Mouse (Mus musculus) heart, embryonic 10.5 days (tissue): Measurements from ENCODE around the gene Cdk7. TPM values are rescaled to one million over a fixed set of nuclear protein-coding genes. Genes with fewer than 3 reads are reported as not detected.

Experiments used
- DNase-seq: peaks from one replicate; pipeline ENCODE4 v3.0.0-alpha.2; 2017; ENCODE audit warnings: low spot score
- H3K27ac ChIP-seq: fragments of 300-500 bp; sonication (generic); 2 replicates; pipeline ENCODE4 v1.5.1; 2016; ENCODE audit warnings: mild to moderate bottlenecking
- H3K27me3 ChIP-seq: fragments of 300-500 bp; sonication (generic); 2 replicates; pipeline ENCODE4 v1.6.1; 2016; ENCODE audit warnings: mild to moderate bottlenecking; ENCODE audit not compliant: poor library complexity, insufficient read depth, severe bottlenecking
- H3K36me3 ChIP-seq: fragments of 300-500 bp; sonication (generic); 2 replicates; pipeline ENCODE4 v1.6.1; 2016; ENCODE audit warnings: mild to moderate bottlenecking, moderate library complexity
- H3K4me1 ChIP-seq: fragments of 300-500 bp; sonication (generic); 2 replicates; pipeline ENCODE4 v1.6.1; 2016; ENCODE audit warnings: mild to moderate bottlenecking
- H3K4me3 ChIP-seq: fragments of 300-500 bp; sonication (generic); 2 replicates; pipeline ENCODE4 v1.5.1; 2016; ENCODE audit warnings: mild to moderate bottlenecking, moderate library complexity
- H3K9me3 ChIP-seq: fragments of 300-500 bp; sonication (generic); 2 replicates; pipeline ENCODE4 v1.6.1; 2016; ENCODE audit warnings: mild to moderate bottlenecking, moderate library complexity
- WGBS: fragments of 180-500 bp; shearing (Covaris S2); methylation state at CpG from one replicate; pipeline ENCODE4 v1.1.7; 2016; 5-methylcytosine and 5-hydroxymethylcytosine counted together
- polyA plus RNA-seq: library from polyadenylated mRNA; unstranded; fragments of >200 nt; fragmentation: Nextera tagmentation; extraction: Ambion mirVana; gene quantifications from 2 replicates; pipeline ENCODE4 v1.2.1, GENCODE M21; 2016

Gene Cdk7
- polyA plus RNA-seq, 1 experiment from 2014 or later, result 106 TPM

- H3K27me3 ChIP-seq, result no peaks in the 10 kb centered on the region
- H3K9me3 ChIP-seq, result no peaks in the 10 kb centered on the region
- H3K27ac ChIP-seq, result no peak overlapping the region
- no peaks in the 10 kb centered on the region for H3K4me1 ChIP-seq
- WGBS, result 79% methylated on average over 6 of the region's 6 CpGs
- DNase-seq, result no peak
- peaks cover 93% of the 10 kb centered on the region for H3K36me3 ChIP-seq
- H3K4me3 ChIP-seq, result no peak overlapping the region
Observed at GRCm38 (mm10) chr13:100715467-100715866, 15.3 kb downstream of the Cdk7 start.

- 94% methylated on average over 7 of the region's 7 CpGs for WGBS
- no peak overlapping the region for H3K27ac ChIP-seq
- no peak overlapping the region for H3K4me3 ChIP-seq
- H3K4me1 ChIP-seq, result no peaks in the 10 kb centered on the region
- H3K36me3 ChIP-seq, result peaks cover 96% of the 10 kb centered on the region
- no peaks in the 10 kb centered on the region for H3K27me3 ChIP-seq
- DNase-seq, result no peak
- H3K9me3 ChIP-seq, result no peaks in the 10 kb centered on the region
Observed at GRCm38 (mm10) chr13:100706206-100706605, 24.5 kb downstream of the Cdk7 start.

- H3K27ac ChIP-seq, result no peak overlapping the region
- whole genome bisulfite sequencing, result 97% methylated on average over 2 of the region's 2 CpGs
- H3K36me3 ChIP-seq, result peaks cover 95% of the 10 kb centered on the region
- no peak for DNase-seq
- no peaks in the 10 kb centered on the region for H3K4me1 ChIP-seq
- no peaks in the 10 kb centered on the region for H3K9me3 ChIP-seq
- H3K27me3 ChIP-seq, result no peaks in the 10 kb centered on the region
- H3K4me3 ChIP-seq, result no peak overlapping the region
Observed at GRCm38 (mm10) chr13:100703468-100703867, 27.3 kb downstream of the Cdk7 start.

GRCm38 (mm10) chr13:100698866-100699265 lies 31.9 kb downstream of the Cdk7 start:
- WGBS, result 95% methylated on average over 10 of the region's 10 CpGs
- peaks cover 78% of the 10 kb centered on the region for H3K36me3 ChIP-seq
- H3K4me1 ChIP-seq, result no peaks in the 10 kb centered on the region
- no peaks in the 10 kb centered on the region for H3K27me3 ChIP-seq
- H3K27ac ChIP-seq, result no peak overlapping the region
- no peak overlapping the region for H3K4me3 ChIP-seq
- no peaks in the 10 kb centered on the region for H3K9me3 ChIP-seq
- DNase-seq, result no peak

- WGBS, result 95% methylated on average over 3 of the region's 3 CpGs
- H3K36me3 ChIP-seq, result peaks cover 65% of the 10 kb centered on the region
- no peak for DNase-seq
- H3K27me3 ChIP-seq, result no peaks in the 10 kb centered on the region
- H3K4me1 ChIP-seq, result no peaks in the 10 kb centered on the region
- no peak overlapping the region for H3K4me3 ChIP-seq
- no peaks in the 10 kb centered on the region for H3K9me3 ChIP-seq
- no peak overlapping the region for H3K27ac ChIP-seq
Observed at GRCm38 (mm10) chr13:100697541-100697940, 33.2 kb downstream of the Cdk7 start.

GRCm38 (mm10) chr13:100687513-100687912 lies 43.2 kb downstream of the Cdk7 start:
- WGBS, result 49% methylated on average over 7 of the region's 7 CpGs
- DNase-seq, result no peak
- 0 out of 2 replicates have a peak, but pooled peaks cover 4% of the 10 kb centered on the region for H3K36me3 ChIP-seq
- H3K27me3 ChIP-seq, result no peaks in the 10 kb centered on the region
- H3K4me3 ChIP-seq, result no peak overlapping the region
- no peaks in the 10 kb centered on the region for H3K4me1 ChIP-seq
- H3K27ac ChIP-seq, result no peak overlapping the region
- H3K9me3 ChIP-seq, result no peaks in the 10 kb centered on the region

- 62% methylated on average over 2 of the region's 2 CpGs for WGBS
- H3K4me3 ChIP-seq, result no peak overlapping the region
- DNase-seq, result no peak
Observed at GRCm38 (mm10) chr13:100684355-100684754, 46.4 kb downstream of the Cdk7 start.

GRCm38 (mm10) chr13:100682837-100683236 lies 47.9 kb downstream of the Cdk7 start:
- no peak overlapping the region for H3K4me3 ChIP-seq
- WGBS, result 81% methylated on average over 2 of the region's 2 CpGs
- DNase-seq, result no peak
- H3K27me3 ChIP-seq, result no peaks in the 10 kb centered on the region
- H3K36me3 ChIP-seq, result no peaks in the 10 kb centered on the region
- H3K4me1 ChIP-seq, result no peaks in the 10 kb centered on the region
- H3K27ac ChIP-seq, result no peak overlapping the region
- H3K9me3 ChIP-seq, result no peaks in the 10 kb centered on the region

More at GRCm38 (mm10) chr13:100684355-100684754, 46.4 kb downstream of the Cdk7 start:
- Histone ChIP-seq H3K27ac (no peak overlapping the region), H3K9me3 (no peaks in the 10 kb centered on the region), H3K36me3 (no peaks in the 10 kb centered on the region), H3K4me1 (no peaks in the 10 kb centered on the region), H3K27me3 (no peaks in the 10 kb centered on the region)

- 82% methylated on average over 8 of the region's 8 CpGs for WGBS
- no peak for DNase-seq
- no peaks in the 10 kb centered on the region for H3K4me1 ChIP-seq
Observed at GRCm38 (mm10) chr13:100681615-100682014, 49.1 kb downstream of the Cdk7 start.

GRCm38 (mm10) chr13:100675936-100676635 lies 54.7 kb downstream of the Cdk7 start:
- H3K9me3 ChIP-seq, result no peaks in the 10 kb centered on the region
- 82% methylated on average over 15 of the region's 15 CpGs for WGBS
- H3K4me1 ChIP-seq, result no peaks in the 10 kb centered on the region
- H3K4me3 ChIP-seq, result no peak overlapping the region
- no peaks in the 10 kb centered on the region for H3K27me3 ChIP-seq
- no peak overlapping the region for H3K27ac ChIP-seq
- DNase-seq, result no peak
- no peaks in the 10 kb centered on the region for H3K36me3 ChIP-seq

More at GRCm38 (mm10) chr13:100681615-100682014, 49.1 kb downstream of the Cdk7 start:
- Histone ChIP-seq H3K4me3 (no peak overlapping the region), H3K27ac (no peak overlapping the region), H3K36me3 (no peaks in the 10 kb centered on the region), H3K27me3 (no peaks in the 10 kb centered on the region), H3K9me3 (no peaks in the 10 kb centered on the region)

GRCm38 (mm10) chr13:100670181-100670741 lies 60.5 kb downstream of the Cdk7 start:
- Histone ChIP-seq H3K36me3 (peaks cover 15% of the 10 kb centered on the region), H3K4me1 (no peaks in the 10 kb centered on the region), H3K4me3 (peak overlapping the region; percentile 67), H3K9me3 (no peaks in the 10 kb centered on the region), H3K27me3 (no peaks in the 10 kb centered on the region), H3K27ac (peak overlapping the region; percentile 91)
- 53% methylated on average over 9 of the region's 9 CpGs for WGBS
- no peak for DNase-seq

GRCm38 (mm10) chr13:100669291-100670022 lies 61.3 kb downstream of the Cdk7 start, which contains the start of gene Ccdc125:
Gene Ccdc125, plus strand, starts transcription at chr13:100669717.
- WGBS, result under 1% methylated on average over 44 of the region's 44 CpGs
- Histone ChIP-seq H3K9me3 (no peaks in the 10 kb centered on the region), H3K4me3 (peak within 1 kb of the TSS; percentile 67), H3K4me1 (no peaks in the 10 kb centered on the region), H3K27me3 (no peaks in the 10 kb centered on the region), H3K27ac (peak within 1 kb of the TSS; percentile 91), H3K36me3 (peaks cover 15% of the 10 kb centered on the region)
- peak; percentile 85 for DNase-seq

- Histone ChIP-seq H3K36me3 (peaks cover 33% of the 10 kb centered on the region; the same call in 1 of the 2 replicates), H3K4me3 (no peak overlapping the region), H3K9me3 (no peaks in the 10 kb centered on the region), H3K27me3 (no peaks in the 10 kb centered on the region), H3K4me1 (no peaks in the 10 kb centered on the region), H3K27ac (no peak overlapping the region)
- 43% methylated on average over 4 of the region's 4 CpGs for WGBS
- no peak for DNase-seq
Observed at GRCm38 (mm10) chr13:100659864-100660456, 70.8 kb downstream of the Cdk7 start.
